Mouse (Mus musculus) testis, adult 2 months (tissue): ENCODE measurements around the gene Uts2.

ENCODE experiments used
- CTCF ChIP-seq: fragments of 200-500 bp; IDR thresholded peaks from 2 replicates; pipeline ENCODE4 v1.5.1; 2012; ENCODE audit warnings: low read depth, mild to moderate bottlenecking, inconsistent platforms, low read length, moderate library complexity; ENCODE audit not compliant: control insufficient read depth, insufficient read depth, insufficient replicate concordance
- POLR2A ChIP-seq: fragments of 200-500 bp; IDR thresholded peaks from 2 replicates; pipeline ENCODE4 v1.6.1; 2012; ENCODE audit warnings: low read depth, mild to moderate bottlenecking, inconsistent platforms, low read length, moderate library complexity; ENCODE audit not compliant: control insufficient read depth

DNA sequence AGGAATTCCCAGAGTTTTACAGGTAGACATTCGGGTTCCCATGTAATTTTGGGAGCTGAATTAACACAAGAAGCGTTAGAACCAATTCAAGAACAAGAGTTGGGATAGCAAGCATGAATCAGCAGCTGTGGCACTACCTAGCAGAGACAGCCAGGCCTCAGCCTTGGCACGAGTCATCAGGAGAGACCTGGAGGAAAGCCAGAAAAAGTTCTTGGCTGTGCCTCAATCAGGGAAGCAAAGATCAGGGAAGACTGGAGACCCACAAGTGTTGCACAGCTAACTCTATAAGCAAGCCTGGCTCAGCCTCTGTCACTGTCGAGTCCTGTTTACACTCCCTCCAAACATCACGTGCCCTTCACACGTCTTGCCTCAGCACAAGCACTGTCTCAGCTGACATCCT lies 34.7 kb upstream of the Uts2 start:
- TF ChIP-seq CTCF (no peak), POLR2A (no peak)
